Mouse (Mus musculus) thymus, postnatal 25 days (tissue): Measurements from ENCODE around the gene Ago4.

ENCODE experiments used
- DNase-seq: peaks from one replicate; pipeline ENCODE4 v3.0.0; 2022

Ago4 gene

DNA sequence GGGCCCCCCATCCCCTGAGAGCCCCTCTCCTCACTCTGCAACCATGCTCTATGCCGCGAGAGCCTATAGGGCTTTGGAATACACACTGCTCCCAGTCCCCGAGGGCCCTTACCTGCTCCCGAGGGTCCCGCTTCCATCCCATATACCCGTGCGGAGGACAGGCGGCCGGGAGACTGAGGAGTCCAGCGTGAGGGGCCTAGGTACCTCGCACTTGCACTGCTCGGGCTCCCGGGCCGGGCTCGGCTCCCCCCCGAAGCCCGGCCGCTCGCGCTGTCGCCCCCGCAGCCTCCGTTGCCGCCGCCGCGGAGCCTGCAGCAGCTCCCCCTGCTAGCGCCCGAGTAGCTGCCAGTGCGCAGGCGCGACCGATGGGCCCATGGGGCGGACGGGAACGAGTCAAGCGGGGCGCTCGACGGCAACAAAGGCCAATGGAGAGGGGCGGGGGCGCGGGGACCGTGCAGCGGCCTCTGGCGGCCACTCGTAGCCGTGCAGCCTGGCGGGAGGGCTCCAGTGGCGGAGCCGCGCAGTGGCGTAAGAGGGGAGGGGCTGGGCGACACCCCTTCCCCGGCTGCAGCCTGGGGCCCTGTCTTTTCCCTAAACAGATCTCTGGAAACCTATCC is 64.9 kb downstream of the Ago4 start, which contains the start of gene Ago1:
TSS of gene Ago1 (minus strand) at position 299 of the 617 bp plus-strand sequence.
- DNase-seq = peak; percentile 98

GRCm38 (mm10) chr4:126467721-126468284 is 65.5 kb downstream of the Ago4 start:
- peak; percentile 76 for DNase-seq

GRCm38 (mm10) chr4:126466251-126466750 is 67.0 kb downstream of the Ago4 start:
- no peak for DNase-seq

DNA sequence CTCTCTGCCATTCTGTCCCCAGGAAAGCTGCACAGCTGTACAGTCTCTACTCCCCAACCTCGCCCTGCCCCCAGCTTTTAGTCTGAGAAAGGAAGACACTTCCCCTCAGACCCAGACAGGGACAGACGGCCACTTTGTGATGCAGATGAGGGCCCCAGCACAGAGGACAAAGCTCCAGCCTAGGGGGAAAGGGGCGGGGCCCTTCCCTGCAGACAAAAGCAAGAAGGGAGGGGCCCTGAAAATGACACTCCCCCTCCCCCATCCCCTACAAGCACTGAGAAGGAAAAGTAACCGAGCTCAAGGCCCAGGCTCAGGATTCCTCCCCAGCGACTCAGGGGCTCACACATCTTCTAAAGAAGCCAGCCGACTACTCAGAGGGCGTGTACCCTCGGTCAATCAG is 67.4 kb downstream of the Ago4 start:
- peak; percentile 30 for DNase-seq

- no peak for DNase-seq
Observed at GRCm38 (mm10) chr4:126464892-126465235, 68.4 kb downstream of the Ago4 start.

DNA sequence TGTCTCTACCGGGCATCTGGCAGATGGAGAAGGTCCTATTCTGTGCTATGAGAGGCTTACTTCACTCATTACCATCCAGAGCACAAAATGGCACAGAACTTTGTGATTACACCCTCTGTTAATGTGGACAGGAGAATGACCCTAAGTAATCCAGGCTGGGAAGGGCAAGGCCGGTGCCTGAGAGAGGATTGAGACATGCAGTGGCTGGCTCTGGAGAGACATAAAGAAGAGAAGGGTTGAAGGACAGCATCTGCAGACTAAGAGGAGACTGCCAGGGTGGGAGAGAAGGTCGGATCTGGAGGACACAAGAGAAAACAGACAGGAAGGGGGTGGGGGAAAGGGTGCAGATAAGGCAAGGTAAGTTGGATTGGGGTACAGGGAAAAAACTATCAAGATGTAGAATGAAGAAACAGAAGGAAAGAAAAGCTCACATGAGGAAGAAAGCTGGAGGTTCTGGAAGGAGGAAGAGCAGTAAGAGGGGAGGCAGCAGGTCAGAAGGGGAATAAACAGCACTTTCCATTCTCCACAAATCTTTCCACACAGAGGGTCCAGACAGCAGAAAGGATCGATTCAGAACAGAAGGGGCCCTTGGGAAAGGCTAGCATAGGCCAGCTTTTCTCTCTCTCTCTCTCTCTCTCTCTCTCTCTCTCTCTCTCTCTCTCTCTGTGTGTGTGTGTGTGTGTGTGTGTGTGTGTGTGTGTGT is 68.9 kb downstream of the Ago4 start:
- DNase-seq = no peak

GRCm38 (mm10) chr4:126455441-126455840 is 77.8 kb downstream of the Ago4 start:
- DNase-seq = no peak

- DNase-seq = no peak
Observed at GRCm38 (mm10) chr4:126454547-126455254, 78.6 kb downstream of the Ago4 start.

- no peak for DNase-seq
Observed at GRCm38 (mm10) chr4:126450268-126450667, 83.0 kb downstream of the Ago4 start.

- DNase-seq = no peak
Observed at GRCm38 (mm10) chr4:126447126-126447525, 86.1 kb downstream of the Ago4 start.

GRCm38 (mm10) chr4:126444528-126444927 is 88.7 kb downstream of the Ago4 start:
- no peak for DNase-seq
